Mouse (Mus musculus) kidney, postnatal 36 days (tissue): ENCODE results near the gene Igf1.
A peak's percentile ranks its signal among the peaks of the same experiment; 100 is the strongest.

ENCODE experiments used
- DNase-seq, 2 experiments: peaks; one replicate each; pipeline ENCODE4 v3.0.0; 2021 to 2022; ENCODE audit warnings: mixed read lengths in 2 of 2

The Igf1 gene

DNA sequence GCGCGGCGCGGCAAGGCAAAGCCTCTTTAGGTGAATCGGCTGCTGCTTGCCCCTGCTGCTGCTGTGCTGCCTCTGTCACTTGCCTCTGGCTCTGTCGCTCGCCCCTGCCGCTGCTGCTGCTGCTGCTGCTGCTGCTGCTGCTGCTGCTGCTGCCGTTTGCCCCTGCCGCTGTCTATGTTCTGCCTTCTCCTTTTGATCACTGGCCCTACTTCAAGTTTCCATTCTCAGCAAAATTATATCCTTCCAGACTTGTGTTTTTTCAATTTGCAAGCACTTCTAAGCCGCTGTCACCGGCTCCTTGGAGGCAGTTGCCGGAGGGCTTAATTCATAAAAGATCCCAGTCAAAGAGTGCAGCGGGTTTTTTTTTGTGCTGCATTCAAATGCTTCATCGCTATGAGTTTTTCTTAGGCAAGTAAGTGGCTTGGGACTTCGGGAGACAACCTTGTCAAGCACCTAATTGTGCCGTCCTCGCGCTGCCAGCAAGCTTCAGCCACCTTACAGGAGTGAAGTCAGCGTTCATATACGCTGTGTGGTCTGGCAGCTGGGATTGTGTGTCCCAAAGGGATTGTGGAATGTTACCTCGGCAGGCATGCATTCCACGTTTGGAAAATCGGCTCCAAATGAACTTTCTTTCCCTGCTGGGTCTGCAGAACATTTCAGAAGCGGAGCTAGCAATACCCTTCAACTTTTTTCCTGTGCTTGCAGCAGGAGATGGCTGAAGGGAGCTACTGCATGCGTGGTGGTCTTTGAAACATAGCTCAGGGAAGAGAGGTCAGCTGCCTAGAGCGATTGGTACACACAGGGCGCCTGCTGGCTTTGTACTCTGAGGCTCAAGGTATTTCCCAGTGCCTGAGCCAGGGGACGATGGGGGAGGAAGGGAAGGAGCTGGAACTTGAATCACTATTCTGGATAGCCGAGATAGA, 2.4 kb downstream of the Igf1 start:
- DNase-seq = peak in 1 of 2 experiments; percentile 62

DNA sequence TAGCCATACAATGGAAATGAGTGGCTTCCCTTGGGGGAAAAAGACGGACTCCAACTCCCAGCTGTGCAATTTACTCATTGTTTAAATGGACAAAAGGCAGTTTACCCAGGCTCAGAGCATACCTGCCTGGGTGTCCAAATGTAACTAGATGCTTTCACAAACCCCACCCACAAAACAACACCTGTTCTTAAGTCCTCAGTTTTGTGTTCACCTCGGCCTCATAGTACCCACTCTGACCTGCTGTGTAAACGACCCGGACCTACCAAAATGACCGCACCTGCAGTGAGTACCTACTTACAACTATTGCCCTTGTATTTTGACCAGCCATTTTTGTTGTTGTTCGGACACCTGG, 3.0 kb downstream of the Igf1 start:
- DNase-seq = no peak

DNA sequence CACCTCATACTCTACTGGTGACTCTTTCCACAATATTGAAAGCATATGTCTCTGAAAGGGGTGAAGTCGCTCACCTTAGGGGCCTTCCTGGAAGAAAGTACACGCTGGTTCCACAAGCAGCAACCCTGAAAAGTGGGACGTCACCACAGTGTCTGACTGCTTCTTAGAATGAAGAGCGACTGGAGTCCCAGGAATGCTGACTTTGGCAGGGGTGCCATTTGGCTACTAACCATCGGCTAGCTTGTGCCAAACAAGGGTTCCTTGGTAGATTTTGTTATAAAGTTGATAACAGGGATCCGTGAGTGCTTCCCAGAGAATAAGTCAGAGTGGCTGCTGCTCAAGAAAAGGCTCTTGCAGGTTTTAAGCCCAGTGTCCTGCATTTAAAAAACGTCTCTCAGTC, 4.8 kb downstream of the Igf1 start:
- peak in 1 of 2 experiments; percentile 40 for DNase-seq

DNA sequence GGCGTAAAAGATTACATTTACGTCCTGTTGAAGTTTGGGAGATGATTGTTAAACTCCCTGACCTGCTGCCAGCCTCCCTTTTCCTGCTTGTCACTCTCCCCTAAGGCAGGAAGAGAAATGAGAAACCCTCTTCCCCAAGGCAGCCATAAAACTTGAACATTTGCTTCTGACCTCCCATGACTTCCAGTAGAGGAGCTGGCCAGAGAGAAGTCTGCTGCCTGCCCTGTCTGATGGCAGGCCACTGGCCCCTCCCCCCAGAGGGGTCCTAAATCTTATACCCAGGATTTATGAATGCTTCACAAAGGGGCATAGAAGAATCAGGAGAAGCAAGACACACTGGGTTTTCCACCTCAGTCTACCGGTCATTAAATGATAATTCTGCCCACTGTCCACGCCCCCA, 5.3 kb downstream of the Igf1 start:
- DNase-seq = peak in 1 of 2 experiments; percentile 30

DNA sequence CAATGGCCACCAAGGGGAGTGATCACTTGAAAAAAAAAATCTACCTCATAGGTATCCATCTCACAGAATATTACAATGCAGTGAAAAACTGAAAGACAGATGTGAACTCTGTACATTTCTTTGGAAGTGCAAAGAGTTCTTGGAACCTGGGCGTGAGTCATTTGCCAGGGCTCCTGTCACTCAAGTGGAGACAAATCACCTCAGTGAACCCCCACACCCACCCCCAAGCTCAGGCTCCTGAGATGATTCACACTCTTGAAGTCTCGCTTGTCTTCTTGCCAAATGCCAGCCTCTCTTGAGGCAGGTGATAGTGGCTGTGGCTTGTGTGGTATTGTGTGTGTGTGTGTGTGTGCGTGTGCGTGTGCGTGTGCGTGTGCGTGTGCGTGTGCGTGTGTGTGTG, 7.6 kb downstream of the Igf1 start:
- no peak for DNase-seq

DNA sequence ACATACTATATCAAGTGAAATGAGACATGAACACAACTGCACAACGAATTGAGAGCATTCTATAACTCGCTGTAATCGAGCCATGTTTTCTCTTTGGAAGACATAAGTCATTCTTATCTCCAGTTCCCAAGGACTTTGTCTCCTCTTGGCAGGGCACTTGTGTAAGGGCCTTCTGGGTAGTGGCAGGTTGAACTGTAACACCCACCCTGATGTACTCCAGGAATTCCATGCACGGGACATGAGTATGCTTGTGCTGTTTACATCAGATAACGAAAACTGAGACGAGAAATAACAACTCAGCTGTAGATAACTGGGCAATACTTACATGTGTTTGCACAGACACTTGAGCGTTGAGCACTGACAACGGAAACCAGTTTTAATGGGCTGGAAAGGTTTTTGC, 8.4 kb downstream of the Igf1 start:
- DNase-seq = no peak

DNA sequence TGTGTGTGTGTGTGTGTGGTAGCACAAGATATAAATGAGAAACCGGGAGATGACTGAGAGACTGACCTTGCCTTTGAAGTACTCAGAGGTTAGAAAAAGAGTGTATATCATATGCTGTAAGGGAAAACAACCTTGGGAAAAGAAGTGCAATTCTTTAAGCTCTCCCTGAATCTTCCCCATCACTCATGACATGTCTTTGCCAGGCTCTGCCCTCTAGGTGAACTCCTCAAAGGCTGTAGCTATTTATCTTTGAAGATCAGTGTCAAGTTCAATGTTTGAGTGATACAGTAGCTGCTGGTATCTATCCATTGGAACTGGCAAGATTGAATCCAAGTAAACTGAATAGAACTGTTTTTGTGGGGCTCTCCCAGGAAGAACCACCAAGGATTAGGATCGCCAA, 9.2 kb downstream of the Igf1 start:
- DNase-seq = no peak

DNA sequence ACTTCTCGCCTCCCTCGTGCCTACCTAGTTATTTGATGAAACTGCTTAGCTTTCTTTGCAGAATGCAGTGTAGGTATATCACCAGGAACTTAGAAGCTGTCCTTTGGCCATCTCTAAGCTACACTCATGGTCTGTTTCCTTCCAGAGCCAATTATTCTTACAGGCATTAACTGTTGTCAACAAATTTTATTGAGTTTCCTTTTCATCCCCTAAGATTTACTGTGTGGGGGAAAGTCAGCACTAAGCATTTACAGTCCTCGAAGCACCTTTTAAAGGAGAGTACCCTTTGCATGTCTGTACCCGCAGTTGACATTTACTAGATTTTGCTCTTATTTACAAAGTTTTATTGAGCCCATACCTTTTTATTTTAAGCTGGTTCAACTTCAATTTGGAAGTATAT, 9.6 kb downstream of the Igf1 start:
- DNase-seq = no peak

DNA sequence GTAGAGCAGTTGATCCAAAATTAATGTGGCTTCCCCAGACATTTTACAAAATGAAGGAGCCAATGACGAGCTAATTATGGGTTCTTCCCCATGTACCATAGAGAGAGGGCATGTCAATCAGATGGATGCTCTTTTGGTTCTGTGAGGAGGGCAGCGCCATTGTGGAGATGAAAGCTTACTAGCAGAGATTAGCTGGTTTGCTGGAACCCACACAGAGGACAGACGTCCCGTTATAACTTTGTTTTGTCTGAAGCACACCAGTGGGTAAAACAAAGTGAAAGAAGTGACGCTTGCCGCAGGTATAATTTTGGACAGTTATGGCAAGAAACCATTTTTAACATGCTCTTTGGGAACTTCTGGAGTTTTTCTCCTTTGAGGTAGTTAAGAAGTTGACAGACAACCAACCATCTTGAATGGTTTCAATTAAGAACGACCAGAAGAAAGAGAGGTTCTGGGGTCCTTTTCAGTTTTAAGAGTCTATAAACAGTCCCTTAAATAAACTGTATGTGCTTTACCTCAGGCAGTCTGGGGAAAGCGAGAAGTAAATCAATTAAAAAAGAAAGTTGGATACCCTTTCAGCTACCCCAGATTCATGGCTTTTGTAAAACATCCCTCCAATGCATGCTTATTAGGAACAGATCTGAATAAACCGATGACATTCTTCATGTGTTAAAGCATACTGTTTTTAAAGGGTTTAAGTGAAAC, 10.4 kb downstream of the Igf1 start:
- DNase-seq = no peak

DNA sequence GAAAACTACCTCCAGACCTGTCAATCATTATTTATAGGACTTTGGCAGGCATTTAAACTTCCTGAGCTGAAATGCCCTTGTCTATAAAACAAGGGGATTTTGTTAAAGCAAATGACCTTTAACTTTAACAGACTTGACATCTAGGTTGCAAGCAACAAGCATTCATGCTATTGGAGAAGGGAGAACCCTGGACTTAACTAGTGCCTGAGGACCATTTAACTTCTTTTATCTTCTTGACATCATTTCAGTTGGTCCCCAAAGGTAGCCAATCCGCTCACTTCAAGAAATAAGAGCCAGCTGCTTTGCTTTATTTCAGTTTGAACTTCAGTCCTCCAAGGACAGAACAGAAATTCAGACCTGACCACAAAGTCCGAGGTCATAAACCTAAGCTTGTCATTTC, 11.1 kb downstream of the Igf1 start:
- no peak for DNase-seq

DNA sequence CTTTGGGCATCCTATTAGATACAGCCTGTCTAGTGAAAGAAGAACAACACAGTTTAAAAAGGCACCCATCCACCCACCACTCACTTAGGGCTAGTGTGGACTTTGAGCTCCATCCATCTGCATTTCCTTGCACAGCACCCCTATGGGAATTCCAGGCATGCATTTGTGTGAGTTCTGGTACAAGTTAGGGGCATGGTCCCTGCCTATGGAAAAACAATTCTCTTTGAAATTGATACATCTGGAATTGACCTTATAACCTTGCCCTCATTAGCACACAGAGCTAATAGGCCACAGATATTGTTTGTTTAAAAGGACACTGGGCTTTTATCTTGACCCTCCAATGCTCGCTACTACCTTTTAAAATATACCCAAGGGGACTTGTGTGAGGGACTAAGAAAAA, 11.6 kb downstream of the Igf1 start:
- no peak for DNase-seq

DNA sequence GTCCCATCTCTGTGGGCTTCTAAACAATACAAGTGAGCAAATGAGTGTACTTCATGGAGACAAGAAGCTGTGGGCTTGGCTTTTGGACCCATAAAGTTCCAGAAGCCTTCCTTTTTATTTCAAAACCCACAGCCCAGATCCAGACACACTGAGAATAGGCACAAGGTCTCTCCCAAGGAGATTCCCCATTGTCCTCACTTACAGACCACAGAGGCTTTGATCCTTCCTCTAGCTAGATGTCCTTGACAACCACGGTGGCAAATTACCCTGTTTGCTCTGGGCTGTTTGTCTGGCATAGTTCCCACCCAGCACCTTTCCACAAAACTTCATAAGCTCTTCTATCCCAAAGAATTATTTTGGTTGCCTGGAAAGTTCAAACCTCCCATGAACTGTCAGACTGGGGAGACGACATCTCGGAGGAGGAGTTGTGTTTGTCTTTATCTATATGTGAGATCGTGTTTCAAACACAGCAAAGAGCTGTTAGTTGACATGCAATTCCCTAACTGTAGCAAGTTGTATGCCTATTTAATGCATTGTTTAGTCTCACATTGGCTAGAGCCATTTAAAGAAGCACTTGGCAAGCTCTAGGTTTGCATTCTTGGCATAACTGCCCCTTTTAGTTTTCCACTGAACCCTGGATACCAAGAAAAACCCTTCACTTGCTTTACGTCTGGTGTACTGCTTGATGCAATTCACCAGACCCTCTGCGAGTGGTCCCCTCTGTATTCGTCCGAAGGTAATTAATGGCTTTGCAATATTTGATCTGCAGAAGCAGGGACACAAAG, 14.0 kb downstream of the Igf1 start:
- DNase-seq = peak in 1 of 2 experiments; percentile 24

DNA sequence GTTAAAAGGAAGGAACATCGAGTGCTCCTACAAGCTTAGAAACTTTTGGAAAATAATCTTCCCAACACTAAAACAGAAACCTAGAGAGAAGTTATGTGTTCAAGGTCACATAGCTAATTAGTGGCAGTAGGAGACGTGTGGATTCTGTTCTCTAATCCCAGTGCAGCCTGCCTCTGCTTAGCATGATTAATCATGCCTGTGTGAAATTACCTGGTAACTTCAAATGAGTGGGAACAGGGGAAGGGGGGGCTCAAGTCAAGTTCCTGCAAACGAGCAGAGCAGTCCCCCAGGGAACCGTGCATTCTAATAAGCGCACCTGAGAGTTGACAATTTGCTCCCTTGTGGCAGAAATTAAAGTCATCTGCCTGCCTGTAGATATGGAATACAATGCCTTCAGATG, 14.8 kb downstream of the Igf1 start:
- peak in 1 of 2 experiments; percentile 20 for DNase-seq

DNA sequence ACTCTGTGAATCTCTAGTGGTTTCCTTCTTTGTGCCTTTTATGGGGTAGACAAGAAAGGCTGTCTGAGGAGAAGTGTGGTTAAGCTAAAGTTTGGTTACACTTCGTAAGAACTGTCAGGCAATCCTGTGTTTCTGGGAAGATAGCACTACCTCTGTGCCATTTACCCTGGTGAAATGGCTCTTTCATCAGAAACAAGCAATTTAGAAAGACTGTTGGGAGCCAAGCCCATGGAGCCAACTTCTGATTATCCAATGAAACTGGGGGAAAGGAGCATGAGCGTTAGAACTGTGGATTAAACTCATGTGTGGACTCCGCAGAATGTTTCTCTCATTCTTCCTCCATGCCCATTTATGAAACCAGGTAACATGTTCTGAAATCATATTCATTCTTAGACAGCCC, 15.5 kb downstream of the Igf1 start:
- no peak for DNase-seq

DNA sequence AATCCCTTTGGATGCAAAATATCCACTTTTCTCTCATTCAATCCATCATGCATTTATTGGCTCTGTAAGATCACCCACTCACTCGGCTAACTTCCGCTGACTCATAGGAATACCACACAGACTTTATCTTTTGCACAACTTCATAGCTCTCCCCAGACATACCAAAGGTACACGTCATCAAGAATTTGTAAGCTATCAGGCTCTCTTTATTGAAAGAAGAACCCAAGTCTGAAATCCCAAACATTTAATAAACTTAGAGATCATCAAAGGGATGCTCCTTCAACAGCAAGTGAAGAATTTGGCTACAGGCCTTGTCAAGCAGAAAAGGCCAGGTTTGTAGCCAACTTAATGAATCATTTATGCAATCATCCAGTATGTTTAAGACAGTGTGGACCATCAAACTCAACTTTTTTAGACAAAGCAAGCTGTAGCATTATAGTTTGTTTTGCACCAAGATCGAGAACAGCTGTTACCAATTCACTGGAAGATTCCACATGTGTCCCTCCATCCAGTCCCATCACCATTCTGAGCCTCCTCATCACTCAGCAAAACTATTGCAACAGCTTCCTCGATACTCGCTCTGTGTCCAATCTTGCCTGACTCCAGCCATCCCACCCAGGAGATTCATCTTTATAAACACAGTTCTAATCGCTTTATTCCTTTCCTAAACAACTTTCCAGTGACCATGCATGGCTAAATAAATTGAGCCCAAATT, 22.2 kb downstream of the Igf1 start:
- no peak for DNase-seq

DNA sequence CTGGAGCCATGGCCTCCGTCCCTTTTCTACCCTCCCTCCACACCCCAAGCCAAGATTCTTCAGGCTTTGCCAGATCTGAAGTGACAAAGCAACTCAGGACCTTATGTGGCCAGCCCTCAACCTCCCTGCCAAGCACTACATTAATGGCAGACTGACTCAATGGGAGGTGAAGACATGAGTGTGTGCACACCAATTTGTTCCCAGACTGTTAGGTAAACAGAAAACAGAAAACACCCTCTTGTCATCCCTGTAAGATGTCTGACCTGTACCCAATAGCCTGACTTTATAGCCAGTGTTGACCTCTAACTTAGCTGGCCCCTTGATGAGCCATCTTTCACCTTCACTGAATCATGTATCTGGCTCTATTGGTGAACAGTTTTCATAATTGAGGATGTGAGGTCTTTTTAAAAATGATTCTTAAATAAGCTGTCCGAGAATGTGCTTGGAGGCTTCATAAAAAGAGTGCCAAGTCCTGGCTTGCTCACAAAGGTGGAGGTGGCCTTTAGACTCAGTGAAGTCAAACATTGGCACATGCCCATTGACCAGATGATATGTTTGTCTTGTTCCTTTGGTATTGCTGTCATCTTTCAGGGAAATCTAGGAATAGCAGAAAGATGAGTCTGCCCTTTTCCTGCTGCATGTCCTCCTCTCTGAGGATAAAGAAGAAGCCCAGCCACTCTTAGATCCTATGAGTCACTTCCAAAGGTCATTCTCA, 27.4 kb downstream of the Igf1 start:
- DNase-seq = no peak

DNA sequence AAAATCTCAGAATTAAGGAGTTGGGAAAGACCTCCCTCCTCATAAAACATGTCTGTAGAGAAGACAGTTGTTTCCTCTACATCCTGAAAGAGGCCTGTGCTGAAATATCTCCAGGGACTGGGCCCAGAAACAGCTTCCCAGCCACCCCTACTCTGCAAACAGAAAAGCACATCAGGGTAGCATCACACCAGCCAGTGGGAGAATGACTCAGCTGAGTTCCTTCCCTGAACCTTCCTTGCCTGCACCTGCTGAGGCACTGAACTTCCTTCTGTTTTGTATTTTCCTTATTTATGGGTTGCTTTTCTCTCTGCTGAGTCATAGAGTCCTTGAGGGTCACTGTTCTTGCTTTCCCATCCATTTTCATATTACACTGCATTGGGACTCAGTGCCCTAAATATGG, 31.8 kb downstream of the Igf1 start:
- no peak for DNase-seq

DNA sequence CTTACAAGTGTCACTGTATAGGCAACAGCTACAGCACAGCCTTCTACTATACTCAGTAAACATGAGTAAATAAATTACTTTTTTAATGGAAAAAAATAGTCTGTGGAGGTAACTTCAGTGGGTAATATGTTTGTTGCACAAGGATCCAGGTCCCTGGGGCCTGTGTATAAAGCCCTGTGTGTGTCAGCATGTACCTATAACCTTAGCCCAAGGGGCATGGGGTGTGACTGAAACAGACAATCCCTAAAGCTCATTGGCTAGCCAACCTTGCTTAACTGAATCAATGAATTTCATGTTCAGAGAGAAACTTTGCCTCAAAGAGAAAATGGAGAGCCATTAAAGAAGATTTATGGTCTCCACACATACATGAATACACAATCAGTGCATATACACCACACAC, 34.2 kb downstream of the Igf1 start:
- no peak for DNase-seq

DNA sequence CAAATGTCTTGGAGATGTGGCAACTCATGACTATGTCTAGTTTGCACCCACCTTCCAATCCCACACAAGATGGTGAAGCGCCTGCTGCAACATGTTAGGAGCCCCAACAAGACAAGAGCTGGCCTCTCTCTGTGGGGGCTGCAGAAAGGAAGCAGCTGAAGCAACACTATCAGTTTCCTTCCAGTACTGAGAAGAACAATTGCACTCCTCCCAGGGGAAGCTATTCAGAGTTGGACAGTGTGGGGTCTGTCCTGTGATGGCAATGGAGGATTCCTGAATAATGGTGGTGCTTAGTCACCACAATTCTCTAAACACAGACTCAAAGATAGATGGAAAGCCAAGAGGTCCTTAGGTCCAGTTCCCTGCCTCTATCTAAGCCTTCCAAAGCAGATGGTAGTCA, 35.2 kb downstream of the Igf1 start:
- DNase-seq = no peak

DNA sequence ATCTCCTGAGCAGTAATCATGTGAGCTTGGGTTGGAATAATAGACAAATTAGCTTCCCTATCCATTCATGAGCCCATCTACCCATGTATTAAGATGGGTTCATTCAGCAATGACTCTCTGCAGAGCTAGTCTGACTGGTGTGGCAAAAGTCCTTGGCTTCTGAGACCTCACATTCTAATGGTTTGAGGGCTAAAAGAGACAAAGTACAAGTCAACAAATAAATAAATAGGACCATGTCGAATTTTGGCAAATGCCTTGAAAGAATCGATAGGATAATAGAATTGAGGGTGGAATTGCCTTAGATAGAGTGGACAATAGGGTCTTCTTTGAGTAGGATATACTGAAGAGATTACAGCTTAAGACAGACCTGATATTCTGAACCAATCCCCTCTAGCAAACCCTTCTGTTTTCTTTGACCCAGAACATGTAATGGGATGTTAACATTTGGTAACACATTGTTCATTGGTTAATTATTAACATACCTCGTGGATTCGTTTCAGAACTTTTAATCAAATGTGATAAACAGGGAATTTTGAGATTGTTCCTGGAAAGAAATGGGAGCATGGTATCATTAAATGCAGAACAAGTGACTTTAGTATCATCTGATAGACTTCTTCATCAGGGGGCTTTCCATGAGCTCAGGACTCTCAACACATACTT, 36.5 kb downstream of the Igf1 start:
- DNase-seq = no peak

DNA sequence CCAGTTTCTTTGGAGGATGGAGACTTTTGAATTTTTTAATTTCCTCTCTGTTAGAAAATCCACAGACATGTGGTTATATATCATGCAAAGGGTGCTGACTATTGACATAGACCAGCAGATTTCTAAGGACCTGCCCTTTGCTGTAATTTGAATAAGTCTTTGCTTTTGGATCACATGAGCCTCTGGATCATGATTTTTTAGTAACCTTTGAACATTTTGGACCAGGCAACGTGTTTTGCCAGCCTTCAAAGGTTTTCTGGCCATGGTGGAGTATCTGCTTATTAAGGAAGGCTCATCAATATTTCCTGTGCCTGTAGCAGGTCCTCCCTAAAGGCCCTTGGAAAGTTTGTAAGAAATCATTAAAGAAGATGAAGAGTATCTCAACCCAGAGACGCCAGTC, 37.3 kb downstream of the Igf1 start:
- DNase-seq = no peak

DNA sequence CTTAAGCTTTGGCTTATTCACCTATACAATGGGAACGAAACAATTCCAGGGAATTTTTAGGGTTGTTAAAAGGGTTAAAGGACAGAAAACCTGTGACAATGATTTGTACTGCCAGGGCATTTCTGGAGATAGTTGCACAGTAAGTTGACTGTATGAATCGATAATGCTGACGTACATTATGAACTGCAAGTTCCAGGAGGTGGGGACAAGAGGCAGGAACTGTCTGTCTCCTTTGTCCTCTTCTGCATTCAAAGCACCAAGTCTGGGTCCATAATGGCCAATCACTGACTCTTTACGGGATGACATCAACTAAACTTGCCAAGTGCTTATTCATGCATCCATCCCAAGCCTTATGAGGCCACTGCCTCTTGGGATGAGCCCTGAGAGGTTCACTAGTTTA, 39.3 kb downstream of the Igf1 start:
- DNase-seq = no peak
